Mouse (Mus musculus) liver, embryonic 13.5 days (tissue): Measurements from ENCODE around the gene Manba. TPM values are rescaled to one million over a fixed set of nuclear protein-coding genes. Genes with fewer than 3 reads are reported as not detected.
A peak's percentile ranks its signal among the peaks of the same experiment; 100 is the strongest.

Experiments used
- ATAC-seq: fragments of 200-750 bp; cut with Nextera tagmentation; 2 replicates; pipeline ENCODE4 v1.8.0; 2017; ENCODE audit warnings: low read depth, mild to moderate bottlenecking, moderate number of reproducible peaks, moderate library complexity
- DNase-seq: peaks from one replicate; pipeline ENCODE4 v3.0.0; 2022
- H3K27ac ChIP-seq: fragments of 300-500 bp; sonication (generic); 2 replicates; pipeline ENCODE4 v1.5.1; 2015; ENCODE audit warnings: moderate library complexity, mild to moderate bottlenecking, inconsistent platforms
- H3K27me3 ChIP-seq: fragments of 300-500 bp; sonication (generic); 2 replicates; pipeline ENCODE4 v1.6.1; 2015; ENCODE audit warnings: mild to moderate bottlenecking, inconsistent platforms
- H3K36me3 ChIP-seq: fragments of 300-500 bp; sonication (generic); 2 replicates; pipeline ENCODE4 v1.6.1; 2015; ENCODE audit warnings: mild to moderate bottlenecking, inconsistent platforms
- H3K4me1 ChIP-seq: fragments of 300-500 bp; sonication (generic); replicated peaks from 2 replicates; pipeline ENCODE4 v1.6.1; 2015; ENCODE audit warnings: inconsistent platforms
- H3K4me2 ChIP-seq: fragments of 300-500 bp; sonication (generic); 2 replicates; pipeline ENCODE4 v1.6.1; 2015; ENCODE audit warnings: inconsistent platforms, mild to moderate bottlenecking, moderate library complexity
- H3K4me3 ChIP-seq: fragments of 300-500 bp; sonication (generic); replicated peaks from 2 replicates; pipeline ENCODE4 v1.5.1; 2015; ENCODE audit warnings: mild to moderate bottlenecking, inconsistent platforms
- H3K9ac ChIP-seq: fragments of 300-500 bp; sonication (generic); 2 replicates; pipeline ENCODE4 v1.6.1; 2015; ENCODE audit warnings: mild to moderate bottlenecking, inconsistent platforms
- H3K9me3 ChIP-seq: fragments of 300-500 bp; sonication (generic); replicated peaks from 2 replicates; pipeline ENCODE4 v1.6.1; 2016; ENCODE audit warnings: inconsistent platforms
- WGBS: fragments of 180-500 bp; shearing (Covaris S2); methylation state at CpG from one replicate; pipeline ENCODE4 v1.1.7; 2015; ENCODE audit not compliant: insufficient replicate concordance; 5-methylcytosine and 5-hydroxymethylcytosine counted together
- polyA plus RNA-seq: library from polyadenylated mRNA; unstranded; fragments of >200 nt; fragmentation: Nextera tagmentation; extraction: Ambion mirVana; gene quantifications from 2 replicates; pipeline ENCODE4 v1.2.1, GENCODE M21; 2015

Manba gene
- polyA plus RNA-seq: 4.9 and 6.4 TPM in 2 replicates

DNA sequence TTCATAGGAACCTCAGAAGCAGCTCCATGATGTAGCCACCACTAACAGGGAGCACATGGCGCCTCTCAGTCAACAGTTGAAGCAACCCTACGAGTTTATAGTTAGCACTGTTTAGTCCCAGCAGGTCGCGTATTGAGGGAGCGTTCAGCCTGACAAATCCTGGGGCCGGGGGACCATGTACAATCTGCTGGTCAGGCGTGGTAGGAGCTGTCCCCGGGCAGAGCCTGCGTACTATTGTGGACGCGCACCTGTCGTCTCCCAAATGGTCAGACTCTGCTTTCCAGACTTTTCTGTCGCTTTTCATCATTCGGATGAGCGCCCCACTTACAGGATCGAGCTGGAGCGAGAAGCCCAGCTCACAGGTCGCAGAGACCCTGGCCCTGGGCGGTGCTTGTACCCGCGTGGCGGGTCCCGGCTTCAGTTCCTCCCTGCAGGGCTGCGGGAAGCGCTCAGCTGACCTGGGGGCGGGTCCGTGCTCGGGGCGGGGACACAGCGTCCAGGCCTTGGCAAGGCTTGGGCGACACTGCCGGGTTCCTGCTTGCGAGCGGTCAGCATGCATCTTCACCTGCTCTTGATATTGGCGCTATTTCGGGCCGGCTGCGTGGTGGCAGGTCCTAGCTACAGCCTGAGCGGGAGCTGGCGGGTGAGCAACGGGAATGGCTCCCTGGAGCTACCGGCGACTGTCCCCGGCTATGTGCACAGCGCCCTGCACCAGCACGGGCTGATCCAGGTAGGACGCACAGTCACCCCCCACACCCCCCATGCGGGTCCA, at the start of gene Manba:
TSS of gene Manba (plus strand) at position 484 of the 772 bp plus-strand sequence.
- 0 out of 2 replicates have a peak within 1 kb of the TSS, but pooled peaks have one; percentile 37 for H3K27ac ChIP-seq
- ATAC-seq: peak; percentile 91
- WGBS: 2% methylated on average over 48 of the region's 48 CpGs

DNA sequence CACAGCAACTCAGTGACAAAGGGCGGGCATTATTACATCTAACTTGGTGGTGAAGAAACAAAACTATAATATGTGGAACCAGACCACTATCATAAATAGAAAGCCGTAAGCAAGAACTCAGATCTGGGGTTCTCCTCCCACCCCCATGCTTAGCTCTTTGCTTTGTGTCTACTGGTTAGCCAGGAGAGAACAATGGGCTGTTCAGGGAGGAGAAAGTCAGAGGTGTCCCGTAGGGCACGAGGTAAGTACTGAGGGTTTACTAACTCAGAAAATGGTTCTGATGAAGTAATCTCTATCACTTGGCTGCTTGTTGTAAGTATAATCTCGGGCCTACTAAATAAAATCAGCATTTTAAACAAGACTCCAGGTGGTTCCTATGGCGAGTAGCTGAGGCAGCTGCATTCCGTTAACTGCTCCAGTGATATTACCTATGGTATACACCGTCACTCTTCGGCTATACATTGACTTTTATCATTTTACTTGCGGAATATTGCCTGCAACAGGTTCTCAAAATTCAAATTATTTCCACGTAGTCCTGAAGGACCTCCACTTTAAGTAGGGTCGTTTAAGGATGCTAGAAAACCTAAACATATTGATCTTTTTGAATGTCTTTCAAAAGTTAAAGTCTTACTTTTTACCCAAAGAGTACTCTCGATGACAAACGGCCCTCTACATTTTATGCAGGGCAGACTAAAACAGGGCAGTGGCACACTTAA, 48.4 kb upstream of the Manba start:
- ATAC-seq: no peak
- no peak for DNase-seq
- Histone ChIP-seq H3K27ac (peak overlapping the region; percentile 74), H3K4me2 (peak overlapping the region; percentile 85), H3K9me3 (no peaks in the 10 kb centered on the region), H3K4me3 (peak overlapping the region; percentile 91), H3K27me3 (no peaks in the 10 kb centered on the region), H3K4me1 (peaks cover 20% of the 10 kb centered on the region), H3K36me3 (0 out of 2 replicates have a peak, but pooled peaks cover 3% of the 10 kb centered on the region), H3K9ac (peak overlapping the region; percentile 78)
- WGBS: 61% methylated on average over 14 of the region's 14 CpGs

More for the DNA sequence above, at the start of gene Manba:
- H3K9me3 ChIP-seq: no peaks in the 10 kb centered on the region
- H3K27me3 ChIP-seq: no peaks in the 10 kb centered on the region
- H3K36me3 ChIP-seq: 0 out of 2 replicates have a peak, but pooled peaks cover 2% of the 10 kb centered on the region
- peak within 1 kb of the TSS; percentile 72 for H3K4me3 ChIP-seq
- DNase-seq: peak; percentile 62
- H3K4me1 ChIP-seq: peaks cover 14% of the 10 kb centered on the region
- H3K9ac ChIP-seq: peak within 1 kb of the TSS; percentile 77
- peak within 1 kb of the TSS; percentile 87 for H3K4me2 ChIP-seq

DNA sequence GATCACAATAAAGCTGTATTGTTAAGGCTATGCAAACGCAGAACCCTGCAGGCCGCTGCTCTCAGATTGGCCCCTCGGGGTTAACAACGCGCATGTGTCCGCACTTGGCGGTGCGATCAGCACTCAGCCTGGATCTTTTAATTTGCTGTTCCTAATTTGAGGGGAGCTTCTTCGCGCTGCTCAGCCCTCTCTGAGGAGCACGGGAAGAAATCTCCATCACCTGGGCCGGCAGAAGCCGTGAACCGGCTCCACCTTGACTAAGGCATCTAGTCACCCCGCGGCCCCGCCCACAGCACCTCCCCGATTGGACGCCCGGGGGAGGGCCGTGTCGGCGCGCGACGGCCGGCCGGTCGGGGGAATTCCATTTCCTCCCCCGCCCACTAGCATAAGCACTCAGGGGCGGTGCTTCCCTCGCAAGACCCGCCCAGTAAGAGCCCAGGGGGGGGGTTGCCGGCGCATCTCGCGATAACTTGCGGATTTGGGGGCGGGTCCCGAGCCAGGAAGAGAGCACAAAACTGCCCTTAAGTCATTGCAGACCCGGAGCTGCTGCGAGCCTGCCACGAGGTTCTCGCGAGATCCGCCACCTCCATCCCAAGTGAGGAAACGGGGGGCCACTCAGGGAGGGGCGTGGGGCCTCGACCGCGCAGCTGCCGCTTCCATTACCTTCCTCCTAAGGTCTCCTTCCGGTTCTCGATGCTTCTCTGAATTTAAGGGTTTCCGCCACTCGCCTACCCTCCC, 47.5 kb upstream of the Manba start, which contains the start of gene Ube2d3:
TSS of gene Ube2d3 (plus strand) at position 392 of the 738 bp plus-strand sequence.
- H3K36me3 ChIP-seq: 0 out of 2 replicates have a peak, but pooled peaks cover 6% of the 10 kb centered on the region
- H3K27ac ChIP-seq: peak within 1 kb of the TSS; percentile 99
- peak; percentile 97 for DNase-seq
- H3K9me3 ChIP-seq: no peaks in the 10 kb centered on the region
- peak within 1 kb of the TSS; percentile 85 for H3K4me2 ChIP-seq
- H3K9ac ChIP-seq: peak within 1 kb of the TSS; percentile 98
- under 1% methylated on average over 56 of the region's 56 CpGs for WGBS
- H3K4me1 ChIP-seq: peaks cover 25% of the 10 kb centered on the region
- no peaks in the 10 kb centered on the region for H3K27me3 ChIP-seq
- ATAC-seq: peak; percentile 82
- peak within 1 kb of the TSS; percentile 91 for H3K4me3 ChIP-seq

DNA sequence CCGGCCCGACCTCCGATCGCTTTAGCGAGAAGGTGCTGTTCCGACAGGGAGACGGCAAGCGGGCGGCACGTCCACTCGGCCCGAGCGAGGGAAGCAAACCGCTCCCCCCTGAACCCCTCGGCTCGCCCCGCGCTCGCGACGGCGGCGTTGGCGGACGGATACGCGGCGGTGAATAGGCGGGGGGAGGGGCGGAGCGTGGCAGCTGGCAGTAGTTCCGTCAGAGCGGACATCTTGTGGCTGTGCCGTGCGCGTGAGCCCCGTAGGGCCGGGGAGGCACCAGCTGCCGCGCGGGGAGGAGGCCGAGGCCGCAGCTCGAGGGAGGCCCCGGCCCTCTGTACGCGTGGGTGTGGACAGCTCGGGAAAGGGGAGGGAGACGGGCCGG, 46.9 kb upstream of the Manba start:
- Histone ChIP-seq H3K4me1 (peaks cover 31% of the 10 kb centered on the region), H3K9ac (peak overlapping the region; percentile 98), H3K4me2 (peak overlapping the region; percentile 85), H3K27me3 (no peaks in the 10 kb centered on the region), H3K4me3 (peak overlapping the region; percentile 91), H3K9me3 (no peaks in the 10 kb centered on the region), H3K27ac (peak overlapping the region; percentile 99), H3K36me3 (peaks cover 10% of the 10 kb centered on the region)
- DNase-seq (peak; percentile 87), ATAC-seq (peak; percentile 64)
- WGBS: 0% methylated on average over 50 of the region's 50 CpGs

DNA sequence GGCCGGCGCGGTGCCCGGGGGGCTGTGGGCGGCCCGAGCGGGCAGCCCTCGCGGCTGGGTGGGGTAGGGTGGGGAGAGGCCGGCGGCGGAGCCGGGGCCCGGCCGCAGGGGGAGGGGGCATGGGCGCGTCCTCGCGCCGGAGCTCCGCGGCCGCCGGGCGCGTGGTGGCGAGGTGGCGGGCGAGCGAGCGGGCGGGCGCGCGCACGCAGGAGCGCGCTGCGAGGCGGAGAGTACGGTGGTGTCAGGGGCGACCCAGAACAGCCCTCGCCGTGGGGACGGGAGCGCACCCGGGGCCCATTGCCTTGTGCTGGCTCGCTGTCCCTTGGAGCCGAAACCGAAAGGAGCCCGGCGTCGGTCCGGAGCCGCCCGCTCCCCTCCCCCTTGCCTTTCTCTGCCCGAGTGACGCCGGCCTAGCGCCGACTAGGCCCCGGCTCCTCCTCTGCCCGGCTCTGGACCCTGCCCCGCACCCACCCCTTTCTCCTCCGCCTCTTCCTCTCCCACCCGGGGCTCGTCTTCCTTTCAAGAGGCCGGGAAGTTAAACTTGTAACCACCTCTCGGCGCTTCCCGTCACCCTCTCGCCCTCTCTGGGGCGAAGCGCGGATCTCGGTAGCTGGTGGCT, 46.4 kb upstream of the Manba start:
- H3K4me1 ChIP-seq: peaks cover 32% of the 10 kb centered on the region

DNA sequence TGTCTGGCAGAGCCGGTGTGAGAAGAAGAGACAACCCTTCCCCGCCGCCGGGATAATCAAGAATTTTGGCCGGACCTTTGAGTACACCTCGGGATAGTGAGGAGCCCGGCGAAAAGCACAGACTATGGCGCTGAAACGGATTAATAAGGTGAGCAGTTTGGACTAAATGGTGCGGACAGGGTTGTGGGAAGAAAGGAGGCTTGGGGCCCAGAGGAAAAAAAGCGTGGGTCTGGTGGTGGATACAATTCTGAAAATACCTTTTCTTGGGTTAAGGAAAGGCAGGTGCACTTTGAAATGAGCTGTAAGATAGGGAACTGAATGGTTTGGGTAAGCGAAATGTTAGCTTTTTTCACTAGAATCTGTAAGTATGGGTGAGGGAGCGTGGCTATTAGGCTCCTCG, 45.8 kb upstream of the Manba start:
- WGBS: under 1% methylated on average over 15 of the region's 15 CpGs
- Histone ChIP-seq H3K36me3 (peaks cover 14% of the 10 kb centered on the region), H3K27ac (peak overlapping the region; percentile 99), H3K4me3 (peak overlapping the region; percentile 91), H3K9me3 (no peaks in the 10 kb centered on the region), H3K27me3 (no peaks in the 10 kb centered on the region), H3K4me2 (peak overlapping the region; percentile 85), H3K9ac (peak overlapping the region; percentile 98), H3K4me1 (peaks cover 32% of the 10 kb centered on the region)
- DNase-seq: no peak
- ATAC-seq: no peak

More for the DNA sequence above, 46.4 kb upstream of the Manba start:
- H3K27ac ChIP-seq: peak overlapping the region; percentile 99
- no peaks in the 10 kb centered on the region for H3K27me3 ChIP-seq
- ATAC-seq (peak; percentile 66), DNase-seq (peak; percentile 72)
- no peaks in the 10 kb centered on the region for H3K9me3 ChIP-seq
- WGBS: under 1% methylated on average over 61 of the region's 76 CpGs
- H3K9ac ChIP-seq: peak overlapping the region; percentile 98
- peak overlapping the region; percentile 91 for H3K4me3 ChIP-seq
- H3K36me3 ChIP-seq: peaks cover 14% of the 10 kb centered on the region
- H3K4me2 ChIP-seq: peak overlapping the region; percentile 85

DNA sequence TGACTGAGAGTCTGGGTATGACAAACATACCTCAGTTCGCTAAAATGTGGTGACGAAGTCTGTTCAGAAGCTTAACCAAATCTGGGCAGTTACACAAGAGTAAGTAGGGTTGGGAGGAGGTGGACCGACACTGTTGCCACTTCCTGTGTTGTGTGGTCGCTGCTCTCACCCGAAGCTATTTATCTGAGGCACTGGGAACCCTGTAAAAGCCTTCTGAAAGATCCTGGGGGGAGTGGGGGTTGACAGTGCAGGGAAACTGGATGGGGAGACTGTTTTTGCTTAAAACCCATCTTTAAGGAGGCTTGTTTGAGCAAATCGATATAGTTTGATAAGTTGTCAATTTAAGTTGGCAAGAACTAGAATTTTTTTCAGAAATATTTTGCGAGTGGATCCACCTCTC, 45.2 kb upstream of the Manba start:
- H3K27ac ChIP-seq: peak overlapping the region; percentile 99
- peak overlapping the region; percentile 85 for H3K4me2 ChIP-seq
- peaks cover 17% of the 10 kb centered on the region for H3K36me3 ChIP-seq
- H3K4me3 ChIP-seq: peak overlapping the region; percentile 91
- WGBS: 7% methylated on average over 7 of the region's 7 CpGs
- H3K4me1 ChIP-seq: peaks cover 36% of the 10 kb centered on the region
- H3K27me3 ChIP-seq: no peaks in the 10 kb centered on the region
- no peak for ATAC-seq
- DNase-seq: peak; percentile 46
- no peaks in the 10 kb centered on the region for H3K9me3 ChIP-seq
- H3K9ac ChIP-seq: peak overlapping the region; percentile 98

DNA sequence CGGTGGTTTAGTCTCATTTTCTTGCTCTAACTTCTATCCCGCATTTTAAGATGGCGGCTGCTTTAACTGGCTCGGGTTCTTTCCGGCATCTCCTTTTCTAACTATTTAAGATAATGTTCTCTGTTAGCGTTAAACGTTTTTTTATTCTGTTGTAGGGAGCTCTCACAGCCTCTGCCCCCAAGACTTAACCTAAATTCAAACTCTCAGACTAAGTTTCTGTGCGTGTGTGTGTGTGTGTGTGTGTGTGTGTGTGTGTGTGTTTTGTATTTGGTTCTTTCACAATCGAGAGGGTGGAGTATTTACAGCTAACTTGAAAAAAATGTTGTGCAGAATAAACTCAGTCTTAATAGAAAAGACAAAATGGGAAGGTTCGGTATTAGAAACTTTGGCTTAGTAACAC, 44.8 kb upstream of the Manba start:
- DNase-seq: no peak
- Histone ChIP-seq H3K27ac (peak overlapping the region; percentile 99), H3K36me3 (peaks cover 17% of the 10 kb centered on the region), H3K4me2 (peak overlapping the region; percentile 85), H3K9ac (peak overlapping the region; percentile 98), H3K27me3 (no peaks in the 10 kb centered on the region), H3K4me3 (peak overlapping the region; percentile 91), H3K4me1 (peaks cover 36% of the 10 kb centered on the region), H3K9me3 (no peaks in the 10 kb centered on the region)
- ATAC-seq: no peak
- WGBS: 24% methylated on average over 10 of the region's 10 CpGs

DNA sequence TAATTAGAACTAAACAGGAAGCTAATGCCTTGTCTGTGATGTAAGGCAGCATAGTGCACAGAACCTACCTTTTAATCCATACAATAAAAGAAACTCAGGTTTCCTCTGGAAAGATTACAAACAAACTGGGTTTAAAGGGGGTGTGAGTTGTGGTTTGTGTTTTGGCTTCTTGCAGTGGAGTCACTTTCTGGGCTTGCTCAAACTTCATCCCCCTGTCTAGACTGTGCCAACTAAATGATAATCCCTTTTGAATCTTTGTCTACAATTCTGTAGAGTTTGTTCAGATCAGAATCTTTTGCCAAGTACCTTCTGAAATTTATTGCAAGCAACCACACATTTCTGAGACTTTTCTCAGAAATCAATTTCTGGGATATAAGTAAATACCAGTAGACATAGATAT, 40.5 kb upstream of the Manba start:
- no peak overlapping the region for H3K4me2 ChIP-seq
- no peak overlapping the region for H3K27ac ChIP-seq
- ATAC-seq: no peak
- peaks cover 24% of the 10 kb centered on the region for H3K4me1 ChIP-seq
- H3K27me3 ChIP-seq: no peaks in the 10 kb centered on the region
- no peak for DNase-seq
- H3K4me3 ChIP-seq: no peak overlapping the region
- no peaks in the 10 kb centered on the region for H3K9me3 ChIP-seq
- peaks cover 26% of the 10 kb centered on the region for H3K36me3 ChIP-seq
- no peak overlapping the region for H3K9ac ChIP-seq

DNA sequence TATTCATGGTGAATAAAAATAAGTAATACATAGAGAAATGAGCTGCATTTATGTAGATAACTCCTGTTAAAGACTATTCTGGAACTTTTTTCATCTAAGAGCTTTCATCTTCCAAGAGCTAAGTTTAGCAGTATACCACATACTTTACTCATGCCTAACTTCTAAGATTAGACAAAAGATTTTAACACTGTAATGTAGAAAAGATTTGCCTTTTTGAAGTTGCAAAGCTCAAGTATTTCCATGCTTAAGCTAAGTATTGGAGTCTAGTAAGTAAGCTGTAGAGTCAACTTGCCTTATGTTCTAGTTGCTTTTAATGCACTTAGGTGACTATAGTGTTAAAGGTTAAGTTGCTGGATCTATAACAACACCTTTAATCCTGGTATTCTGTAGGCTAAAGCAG, 26.4 kb upstream of the Manba start:
- no peaks in the 10 kb centered on the region for H3K27me3 ChIP-seq
- H3K4me3 ChIP-seq: no peak overlapping the region
- peaks cover 62% of the 10 kb centered on the region for H3K36me3 ChIP-seq
- H3K9ac ChIP-seq: no peak overlapping the region
- DNase-seq: no peak
- no peak overlapping the region for H3K27ac ChIP-seq
- no peak for ATAC-seq
- H3K9me3 ChIP-seq: no peaks in the 10 kb centered on the region
- no peak overlapping the region for H3K4me2 ChIP-seq
- H3K4me1 ChIP-seq: no peaks in the 10 kb centered on the region
